Mouse (Mus musculus) liver, embryonic 14.5 days (tissue): ENCODE measurements around the gene Arrdc5. TPM values are rescaled to one million over a fixed set of nuclear protein-coding genes. Genes with fewer than 3 reads are reported as not detected.

Experiments used
- ATAC-seq: fragments of 200-750 bp; cut with Nextera tagmentation; 2 replicates; pipeline ENCODE4 v1.8.0; 2017; ENCODE audit warnings: moderate number of reproducible peaks, mild to moderate bottlenecking, moderate library complexity; ENCODE audit not compliant: insufficient read depth
- DNase-seq, 3 experiments: peaks; one replicate each; pipeline ENCODE4 v3.0.0-alpha.2; 2012 to 2013; ENCODE audit warnings: low read depth in 3 of 3, low spot score in 3 of 3
- H3K27ac ChIP-seq: fragments of 300-500 bp; sonication (generic); 2 replicates; pipeline ENCODE4 v1.5.1; 2014; ENCODE audit warnings: moderate library complexity, mild to moderate bottlenecking, control low read depth, inconsistent platforms
- H3K27me3 ChIP-seq: fragments of 300-500 bp; sonication (generic); 2 replicates; pipeline ENCODE4 v1.6.1; 2014; ENCODE audit warnings: mild to moderate bottlenecking, low read length, moderate library complexity; ENCODE audit not compliant: control insufficient read depth, insufficient read depth
- H3K36me3 ChIP-seq: fragments of 300-500 bp; sonication (generic); replicated peaks from 2 replicates; pipeline ENCODE4 v1.6.1; 2014; ENCODE audit warnings: low read depth; ENCODE audit not compliant: control insufficient read depth, insufficient read depth
- H3K4me1 ChIP-seq, 2 experiments: fragments of 200-500 bp in 1 of 2; fragments of 300-500 bp in 1 of 2; sonication (generic) in 1 of 2; replicated peaks; 2 replicates each; pipeline ENCODE4 v1.6.1; 2012 to 2014; ENCODE audit warnings: antibody characterized with exemption in 1 of 2, inconsistent platforms in 1 of 2, low read length in 1 of 2; ENCODE audit not compliant: control insufficient read depth in 2 of 2, insufficient read depth in 2 of 2
- H3K4me2 ChIP-seq: fragments of 300-500 bp; sonication (generic); 2 replicates; pipeline ENCODE4 v1.6.1; 2014; ENCODE audit warnings: low read depth, mild to moderate bottlenecking, control low read depth, moderate library complexity
- H3K4me3 ChIP-seq, 2 experiments: fragments of 200-500 bp in 1 of 2; fragments of 300-500 bp in 1 of 2; sonication (generic) in 1 of 2; 2 replicates each; pipeline ENCODE4 v1.5.1; 2012 to 2014; ENCODE audit warnings: low read depth in 2 of 2, low read length in 2 of 2, mild to moderate bottlenecking in 2 of 2, control low read depth in 1 of 2, inconsistent platforms in 1 of 2, moderate library complexity in 1 of 2; ENCODE audit not compliant: insufficient read depth in 1 of 2
- H3K9ac ChIP-seq: fragments of 300-500 bp; sonication (generic); replicated peaks from 2 replicates; pipeline ENCODE4 v1.6.1; 2014; ENCODE audit warnings: mild to moderate bottlenecking, control low read depth, moderate library complexity
- H3K9me3 ChIP-seq: fragments of 300-500 bp; sonication (generic); 2 replicates; pipeline ENCODE4 v1.6.1; 2016; ENCODE audit warnings: low read length, mixed read lengths; ENCODE audit not compliant: control insufficient read depth
- CTCF ChIP-seq: IDR thresholded peaks from 2 replicates; pipeline ENCODE4 v1.5.1; 2016; ENCODE audit warnings: antibody characterized with exemption, low read depth, control low read depth
- EP300 ChIP-seq: IDR thresholded peaks from 2 replicates; pipeline ENCODE4 v1.6.1; 2016; ENCODE audit warnings: antibody characterized with exemption, low read depth
- WGBS: fragments of 180-500 bp; shearing (Covaris S2); extraction: QIAGEN DNeasy Blood & Tissue Kit; methylation state at CpG from one replicate; pipeline ENCODE4 v1.1.7; 2014; ENCODE audit not compliant: insufficient replicate concordance; 5-methylcytosine and 5-hydroxymethylcytosine counted together
- polyA plus RNA-seq, 2 experiments: library from polyadenylated mRNA; depleted of rRNA in 1 of 2; stranded (reverse) in 1 of 2; unstranded in 1 of 2; fragments of >200 nt; fragmentation: Nextera tagmentation in 1 of 2; extraction: Ambion mirVana in 1 of 2; gene quantifications; 2 replicates each; pipeline versions ENCODE4 v1.2.1 to v1.2.3; 2012 to 2014

The Arrdc5 gene
- polyA plus RNA-seq, 2 experiments, result not detected

DNA sequence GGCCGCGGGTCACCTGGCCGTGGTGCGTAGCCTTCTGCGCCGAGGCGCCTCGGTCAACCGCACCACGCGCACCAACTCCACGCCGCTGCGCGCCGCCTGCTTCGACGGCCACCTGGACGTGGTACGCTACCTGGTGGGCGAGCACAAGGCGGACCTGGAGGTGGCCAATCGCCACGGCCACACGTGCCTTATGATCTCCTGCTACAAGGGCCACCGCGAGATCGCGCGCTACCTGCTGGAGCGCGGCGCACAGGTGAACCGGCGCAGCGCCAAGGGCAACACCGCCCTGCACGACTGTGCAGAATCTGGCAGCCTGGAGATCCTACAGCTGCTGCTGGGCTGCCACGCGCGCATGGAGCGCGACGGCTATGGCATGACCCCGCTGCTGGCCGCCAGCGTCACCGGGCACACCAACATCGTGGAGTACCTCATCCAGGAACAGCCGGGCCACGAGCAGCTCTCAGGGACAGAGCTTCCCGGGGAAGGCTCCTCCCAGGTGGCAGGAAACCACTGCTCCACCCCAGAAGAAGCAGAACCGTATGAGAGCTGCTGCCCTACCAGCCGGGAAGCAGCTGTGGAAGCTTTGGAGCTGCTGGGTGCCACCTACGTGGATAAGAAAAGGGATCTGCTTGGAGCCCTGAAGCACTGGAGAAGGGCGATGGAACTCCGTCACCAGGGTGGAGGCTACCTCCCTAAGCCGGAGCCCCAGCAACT, 42.7 kb downstream of the Arrdc5 start:
- Histone ChIP-seq H3K4me3 (peak overlapping the region; percentile 68 to 82), H3K4me2 (peak overlapping the region; percentile 93), H3K27ac (no peak overlapping the region), H3K9me3 (no peaks in the 10 kb centered on the region), H3K27me3 (no peaks in the 10 kb centered on the region), H3K36me3 (peaks cover 25% of the 10 kb centered on the region), H3K9ac (peak overlapping the region; percentile 69), H3K4me1 (peaks cover 0 to 6% of the 10 kb centered on the region in 2 experiments; a peak in 3 of 4 replicates)
- ATAC-seq (no peak), DNase-seq (no peak)
- 5% methylated on average over 54 of the region's 58 CpGs for WGBS
- TF ChIP-seq EP300 (no peak), CTCF (no peak)

DNA sequence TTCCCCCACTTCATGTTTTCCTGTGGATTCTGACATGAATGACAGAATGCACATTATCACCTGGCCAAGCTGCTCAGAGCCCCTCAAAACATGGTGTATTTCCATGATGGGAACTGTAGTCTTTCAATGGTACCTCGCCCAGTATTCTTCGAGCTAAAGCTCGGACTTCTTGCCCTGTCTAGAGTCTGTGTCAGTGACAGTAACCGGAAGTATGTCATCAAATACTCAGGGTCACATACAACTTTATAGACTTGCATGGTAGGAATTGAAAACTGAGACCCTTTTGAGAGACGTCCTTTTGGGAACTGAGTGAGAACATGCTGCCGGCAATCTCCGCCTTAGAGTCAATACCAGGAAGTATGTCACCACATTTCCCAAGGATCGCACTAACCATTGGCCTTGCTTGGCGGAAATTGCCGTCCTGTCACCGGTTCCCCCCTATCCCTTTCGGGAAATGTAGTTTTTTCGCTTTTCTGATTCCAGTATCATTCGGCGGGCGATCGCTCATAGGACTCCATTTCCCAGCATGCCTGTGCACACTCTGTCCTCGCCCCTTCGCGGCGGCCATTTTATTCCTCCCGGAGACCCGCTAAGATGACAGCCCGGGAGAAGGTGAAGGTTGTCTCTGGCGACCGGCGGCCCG, 43.7 kb downstream of the Arrdc5 start, which contains the start of gene Fem1a:
TSS of gene Fem1a (plus strand) at position 572 of the 643 bp plus-strand sequence.
- peak; percentile 88 for ATAC-seq
- Histone ChIP-seq H3K4me2 (peak within 1 kb of the TSS; percentile 99), H3K27me3 (no peaks in the 10 kb centered on the region), H3K4me1 (peaks cover 0 to 6% of the 10 kb centered on the region in 2 experiments; a peak in 3 of 4 replicates), H3K36me3 (peaks cover 18% of the 10 kb centered on the region), H3K27ac (peak within 1 kb of the TSS; percentile 96), H3K4me3 (peak within 1 kb of the TSS; percentile 74 to 82), H3K9me3 (no peaks in the 10 kb centered on the region), H3K9ac (peak within 1 kb of the TSS; percentile 69)
- under 1% methylated on average over 28 of the region's 28 CpGs for WGBS
- peak; percentile 97 to 98 (median 98) for DNase-seq
- TF ChIP-seq CTCF, result no peak
- no peak; the same call in 1 of the 2 replicates for TF ChIP-seq EP300

DNA sequence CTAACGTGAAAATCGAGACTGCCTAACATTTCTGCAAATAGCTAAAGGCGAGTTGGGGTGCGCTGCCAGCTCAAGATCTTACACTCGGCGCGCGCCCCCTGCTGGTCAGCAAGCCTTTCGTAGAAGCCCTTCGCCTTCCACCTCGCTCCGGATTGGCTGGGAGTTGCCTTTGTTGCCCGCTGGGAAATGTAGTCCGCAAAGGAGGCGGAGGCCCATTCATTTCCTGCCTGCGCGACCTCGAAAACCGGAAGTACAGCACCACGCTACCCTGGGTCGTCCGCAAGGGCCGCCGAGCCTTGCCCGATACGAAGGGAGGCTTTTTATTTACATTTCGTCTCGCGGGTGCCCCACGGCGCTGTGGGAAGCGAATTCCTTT, 44.2 kb downstream of the Arrdc5 start:
- Histone ChIP-seq H3K9me3 (no peaks in the 10 kb centered on the region), H3K27me3 (no peaks in the 10 kb centered on the region), H3K27ac (peak overlapping the region; percentile 96), H3K4me2 (peak overlapping the region; percentile 99), H3K4me3 (peak overlapping the region; percentile 74 to 82), H3K36me3 (peaks cover 18% of the 10 kb centered on the region), H3K9ac (peak overlapping the region; percentile 64), H3K4me1 (peaks cover 0 to 6% of the 10 kb centered on the region in 2 experiments; a peak in 2 of 4 replicates)
- TF ChIP-seq EP300 (no peak), CTCF (peak; percentile 99)
- ATAC-seq (peak; percentile 87), DNase-seq (peak; percentile 98)
- under 1% methylated on average over 32 of the region's 32 CpGs for WGBS

DNA sequence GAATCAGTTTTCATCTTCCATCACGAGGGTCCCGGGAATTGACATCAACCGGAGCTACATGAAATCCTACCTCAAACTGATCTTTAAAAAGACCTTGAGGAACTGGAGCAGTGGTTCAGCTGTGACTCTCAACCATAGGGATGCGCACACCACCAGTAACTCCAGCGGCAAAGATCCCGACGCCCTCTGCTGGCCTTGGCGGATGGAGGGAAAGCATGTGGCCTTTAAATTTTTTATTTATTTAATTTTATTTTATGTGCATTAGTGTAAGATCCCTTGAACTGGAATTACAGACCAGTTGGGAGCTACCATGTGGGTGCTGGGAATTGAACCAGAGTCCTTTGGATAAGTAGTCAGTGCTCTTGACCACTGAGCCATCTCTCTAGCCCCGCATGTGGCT, 44.7 kb downstream of the Arrdc5 start:
- H3K27me3 ChIP-seq, result no peaks in the 10 kb centered on the region
- no peaks in the 10 kb centered on the region for H3K9me3 ChIP-seq
- peaks cover 18% of the 10 kb centered on the region for H3K36me3 ChIP-seq
- H3K4me3 ChIP-seq, result no peak overlapping the region
- DNase-seq, result no peak
- no peak for ATAC-seq
- no peak for TF ChIP-seq CTCF
- no peak for TF ChIP-seq EP300
- 19% methylated on average over 9 of the region's 9 CpGs for WGBS
- peaks cover 0 to 6% of the 10 kb centered on the region in 2 experiments; a peak in 2 of 4 replicates for H3K4me1 ChIP-seq
- no peak overlapping the region for H3K27ac ChIP-seq
- H3K4me2 ChIP-seq, result peak overlapping the region; percentile 51
- H3K9ac ChIP-seq, result no peak overlapping the region

DNA sequence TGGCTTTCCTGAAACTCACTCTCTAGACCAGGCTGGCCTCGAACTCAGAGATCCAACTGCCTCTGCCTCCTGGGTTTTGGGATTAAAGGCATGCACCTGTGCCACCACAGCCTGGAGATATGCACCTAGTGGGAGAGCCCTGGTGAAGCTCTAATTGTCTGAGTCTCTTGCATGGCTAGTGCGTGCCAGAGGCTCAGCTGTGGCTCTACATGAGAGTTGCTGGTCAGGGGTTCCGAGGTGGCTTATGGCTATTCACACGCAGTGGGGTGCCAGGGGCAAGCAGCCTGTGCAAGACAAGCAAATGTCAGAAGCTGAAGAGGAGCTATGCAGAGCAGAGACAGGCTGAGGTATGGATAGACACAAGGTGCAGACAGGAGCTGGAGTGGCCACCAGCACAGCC, 45.4 kb downstream of the Arrdc5 start:
- peaks cover 0 to 6% of the 10 kb centered on the region in 2 experiments; a peak in 2 of 4 replicates for H3K4me1 ChIP-seq
- DNase-seq, result no peak
- H3K27me3 ChIP-seq, result no peaks in the 10 kb centered on the region
- no peak overlapping the region for H3K4me2 ChIP-seq
- H3K4me3 ChIP-seq, result no peak overlapping the region
- no peak for TF ChIP-seq CTCF
- no peak for TF ChIP-seq EP300
- no peak overlapping the region for H3K27ac ChIP-seq
- H3K9ac ChIP-seq, result no peak overlapping the region
- WGBS, result 85% methylated on average over 4 of the region's 4 CpGs
- no peak for ATAC-seq
- no peaks in the 10 kb centered on the region for H3K9me3 ChIP-seq
- peaks cover 12% of the 10 kb centered on the region for H3K36me3 ChIP-seq
